Mouse (Mus musculus) layer of hippocampus, adult 18-20 months (tissue): ENCODE data around the gene Aak1. TPM values are rescaled to one million over a fixed set of nuclear protein-coding genes. Genes with fewer than 3 reads are reported as not detected.

Experiments
- DNase-seq, 2 experiments: peaks; one replicate each; pipeline ENCODE4 v3.0.0; 2022; ENCODE audit warnings: low spot score in 2 of 2
- total RNA-seq, 2 experiments: library from RNA; stranded (reverse); gene quantifications; 2 replicates each; pipeline ENCODE4 v1.2.3; 2021

The Aak1 gene
- total RNA-seq, 2 experiments from 2014 or later, result 414 to 457 TPM

- DNase-seq, result no peak
Measured at GRCm38 (mm10) chr6:86884746-86885145, 35.4 kb downstream of the Aak1 start.

GRCm38 (mm10) chr6:86885816-86886529 lies 36.7 kb downstream of the Aak1 start:
- no peak for DNase-seq

GRCm38 (mm10) chr6:86886803-86887202 lies 37.5 kb downstream of the Aak1 start:
- DNase-seq, result no peak

- DNase-seq, result no peak
Measured at GRCm38 (mm10) chr6:86897520-86897919, 48.2 kb downstream of the Aak1 start.

- no peak for DNase-seq
Measured at GRCm38 (mm10) chr6:86899053-86899452, 49.7 kb downstream of the Aak1 start.

GRCm38 (mm10) chr6:86899965-86900364 lies 50.6 kb downstream of the Aak1 start:
- no peak for DNase-seq

- no peak for DNase-seq
Measured at GRCm38 (mm10) chr6:86900546-86900945, 51.2 kb downstream of the Aak1 start.

GRCm38 (mm10) chr6:86905500-86905899 lies 56.2 kb downstream of the Aak1 start:
- no peak for DNase-seq

- no peak for DNase-seq
Measured at GRCm38 (mm10) chr6:86907191-86907590, 57.9 kb downstream of the Aak1 start.

- no peak for DNase-seq
Measured at GRCm38 (mm10) chr6:86908561-86909150, 59.3 kb downstream of the Aak1 start.

- no peak for DNase-seq
Measured at GRCm38 (mm10) chr6:86909881-86910280, 60.6 kb downstream of the Aak1 start.

- DNase-seq, result no peak
Measured at GRCm38 (mm10) chr6:86916157-86916820, 67.0 kb downstream of the Aak1 start.

GRCm38 (mm10) chr6:86917231-86917630 lies 67.9 kb downstream of the Aak1 start:
- DNase-seq, result peak; percentile 37 to 62

GRCm38 (mm10) chr6:86918058-86918835 lies 68.9 kb downstream of the Aak1 start:
- no peak for DNase-seq

GRCm38 (mm10) chr6:86921880-86922279 lies 72.6 kb downstream of the Aak1 start:
- DNase-seq, result peak in 1 of 2 experiments; percentile 82

- no peak for DNase-seq
Measured at GRCm38 (mm10) chr6:86924746-86925145, 75.4 kb downstream of the Aak1 start.

GRCm38 (mm10) chr6:86934541-86934940 lies 85.2 kb downstream of the Aak1 start:
- DNase-seq, result peak in 1 of 2 experiments; percentile 58

GRCm38 (mm10) chr6:86939797-86940196 lies 90.5 kb downstream of the Aak1 start:
- DNase-seq, result no peak

- DNase-seq, result no peak
Measured at GRCm38 (mm10) chr6:86940966-86941365, 91.6 kb downstream of the Aak1 start.

GRCm38 (mm10) chr6:86947100-86947499 lies 97.8 kb downstream of the Aak1 start:
- DNase-seq, result peak in 1 of 2 experiments; percentile 39

GRCm38 (mm10) chr6:86948746-86949145 lies 99.4 kb downstream of the Aak1 start:
- no peak for DNase-seq

GRCm38 (mm10) chr6:86950141-86950540 lies 100.8 kb downstream of the Aak1 start:
- DNase-seq, result no peak
